Mouse (Mus musculus): ENCODE measurements around the gene Ms4a14. TPM values are rescaled to one million over a fixed set of nuclear protein-coding genes. Genes with fewer than 3 reads are reported as not detected.

Ms4a14 gene
- not detected in 2 replicates for total RNA-seq (2023)

DNA sequence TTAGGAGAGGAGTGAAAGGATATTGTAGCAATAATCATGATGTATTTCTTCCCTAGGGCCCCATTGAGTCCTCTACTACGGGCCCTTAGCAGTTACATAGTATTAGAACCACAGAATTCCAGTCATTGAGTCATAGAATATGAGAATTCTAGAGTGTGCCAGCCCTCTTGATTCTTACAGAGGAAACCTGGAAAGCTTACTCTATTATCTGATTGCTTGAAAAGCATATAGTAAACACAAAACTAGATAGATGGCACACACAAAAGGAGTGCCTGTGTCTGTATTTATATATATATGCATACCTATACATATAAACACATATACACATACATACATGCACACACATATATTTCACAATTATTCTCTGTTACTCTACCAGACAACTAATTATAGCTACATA, at the start of gene Ms4a14:
TSS of gene Ms4a14 (minus strand) at position 101 of the 400 bp plus-strand sequence.

DNA sequence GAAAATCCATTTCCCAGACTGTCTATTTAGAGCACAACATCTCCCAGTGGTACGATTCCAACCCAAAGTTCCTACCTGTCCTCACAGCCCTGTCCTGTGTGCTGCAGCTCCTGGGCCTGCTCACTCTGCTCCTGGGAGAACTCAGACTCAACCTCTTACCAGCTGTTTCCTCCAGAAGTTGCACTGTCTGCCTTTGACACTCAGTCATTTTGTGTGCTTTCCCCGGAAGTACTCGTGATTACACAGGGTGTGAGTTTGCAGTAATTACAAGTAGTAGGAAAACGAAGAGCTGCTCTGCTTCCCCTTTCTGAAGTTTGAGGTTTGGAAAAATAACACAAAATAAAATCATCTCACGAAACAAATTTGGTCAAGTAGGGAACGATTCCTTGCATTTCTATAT, 21.7 kb upstream of the Ms4a14 start, which contains the start of gene Ms4a7:
TSS of gene Ms4a7 (minus strand) at position 215 of the 400 bp plus-strand sequence.

DNA sequence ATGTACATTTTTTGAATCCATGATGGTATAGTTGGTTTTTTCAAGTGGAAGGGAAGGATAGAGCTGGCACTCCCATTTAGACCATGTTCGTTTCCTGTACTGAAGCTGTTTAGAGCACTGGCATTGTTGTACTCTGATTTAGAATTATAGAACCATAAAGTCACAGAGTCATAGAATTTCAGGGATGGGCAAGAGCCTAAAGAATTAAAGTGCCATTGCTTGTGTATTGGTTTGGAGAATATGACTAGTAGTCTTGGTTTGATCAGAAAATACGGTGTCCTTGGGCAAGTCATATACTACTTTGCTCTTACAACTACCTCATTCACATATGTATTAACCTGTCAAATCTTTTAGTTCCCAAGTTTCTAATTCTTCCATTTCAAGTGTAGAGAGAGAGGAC, 30.5 kb downstream of the Ms4a14 start, which contains the start of gene Ms4a5:
TSS of gene Ms4a5 (minus strand) at position 101 of the 400 bp plus-strand sequence.

DNA sequence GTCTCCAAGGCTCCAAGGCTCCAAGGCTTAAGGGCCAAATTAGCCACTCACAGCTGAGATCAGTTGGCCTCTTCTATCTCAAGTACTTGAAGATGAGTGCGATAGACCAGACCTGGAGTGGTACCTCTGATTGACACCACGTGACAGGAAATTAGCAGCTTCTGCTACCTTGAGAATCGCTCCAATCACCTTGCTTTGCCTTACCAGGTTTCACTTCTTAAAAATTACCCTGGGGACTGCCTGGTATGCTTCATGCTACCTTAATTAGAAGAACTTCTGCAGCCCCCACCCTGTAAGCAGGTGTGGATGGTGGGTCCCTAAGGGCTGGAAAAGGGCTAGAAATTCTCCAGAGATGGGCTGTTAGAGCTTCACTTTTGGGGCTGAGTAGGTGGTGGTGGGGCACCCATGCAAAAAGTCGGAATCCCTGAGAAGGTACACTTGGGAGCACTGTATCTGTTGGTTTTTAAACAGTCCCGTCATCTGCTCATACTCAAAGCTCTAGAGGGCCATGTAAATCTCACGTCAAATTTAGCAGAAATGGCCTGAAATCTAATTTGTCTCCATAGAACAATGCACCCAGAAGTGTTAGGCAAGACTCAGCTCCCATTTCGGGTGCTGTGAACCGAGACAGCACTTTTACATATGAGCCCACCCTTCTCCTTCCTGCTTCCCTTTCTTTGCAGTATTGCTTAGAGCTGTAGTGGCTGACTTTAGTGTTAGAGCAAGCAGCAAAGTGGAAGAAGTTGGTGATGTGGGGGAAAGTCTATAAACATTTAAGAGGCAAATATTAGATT, 48.0 kb downstream of the Ms4a14 start, which contains the start of gene Ms4a1:
TSS of gene Ms4a1 (minus strand) at position 190 of the 794 bp plus-strand sequence.

Other genes with a start within 250 kb of the Ms4a14 start
- 20.2 and 28.3 TPM in 2 replicates for gene Ms4a8a, start 233.4 kb downstream of the Ms4a14 start, total RNA-seq (2023)
- not detected in 2 replicates for gene 1700017D01Rik, start 183.6 kb downstream of the Ms4a14 start, total RNA-seq (2023)
- gene 1700025F22Rik, start 149.1 kb downstream of the Ms4a14 start, total RNA-seq (2023), result not detected in 2 replicates
- not detected in 2 replicates for gene Ms4a13, start 117.7 kb downstream of the Ms4a14 start, total RNA-seq (2023)
- gene Ms4a12, start 82.0 kb downstream of the Ms4a14 start, total RNA-seq (2023), result not detected in 2 replicates
- gene Ms4a1, start 48.2 kb downstream of the Ms4a14 start, total RNA-seq (2023), result 0.86 and 0.95 TPM in 2 replicates
- gene Ms4a5, start 30.6 kb downstream of the Ms4a14 start, total RNA-seq (2023), result not detected in 2 replicates
- gene Ms4a7, start 21.7 kb upstream of the Ms4a14 start, total RNA-seq (2023), result 0.25 TPM in 1 of 2 replicates, not detected in the other
- 8.6 and 9.1 TPM in 2 replicates for gene Ms4a4a, start 61.1 kb upstream of the Ms4a14 start, total RNA-seq (2023)
- 26.6 and 27.6 TPM in 2 replicates for gene Ms4a4c, start 90.3 kb upstream of the Ms4a14 start, total RNA-seq (2023)
- 3.4 and 5.1 TPM in 2 replicates for gene Ms4a4b, start 129.1 kb upstream of the Ms4a14 start, total RNA-seq (2023)
- gene Ms4a6c, start 154.9 kb upstream of the Ms4a14 start, total RNA-seq (2023), result 117 and 149 TPM in 2 replicates
- 1.5 and 2.4 TPM in 2 replicates for gene Gm8369, start 171.5 kb upstream of the Ms4a14 start, total RNA-seq (2023)
- 11.9 and 14.9 TPM in 2 replicates for gene Ms4a6b, start 202.1 kb upstream of the Ms4a14 start, total RNA-seq (2023)
- not detected in 2 replicates for gene Ms4a4d, start 222.3 kb upstream of the Ms4a14 start, total RNA-seq (2023)